Mouse (Mus musculus) ovary, postnatal 14 days (tissue): ENCODE measurements around the gene Gpi1.
"Not testable (repeated sequence)": the region's sequence is repeated elsewhere in the genome, so short reads cannot be mapped to it uniquely, and the experiment has no call there.

Experiments
- DNase-seq: peaks from one replicate; pipeline ENCODE4 v3.0.0; 2022; ENCODE audit warnings: low spot score

The Gpi1 gene

DNA sequence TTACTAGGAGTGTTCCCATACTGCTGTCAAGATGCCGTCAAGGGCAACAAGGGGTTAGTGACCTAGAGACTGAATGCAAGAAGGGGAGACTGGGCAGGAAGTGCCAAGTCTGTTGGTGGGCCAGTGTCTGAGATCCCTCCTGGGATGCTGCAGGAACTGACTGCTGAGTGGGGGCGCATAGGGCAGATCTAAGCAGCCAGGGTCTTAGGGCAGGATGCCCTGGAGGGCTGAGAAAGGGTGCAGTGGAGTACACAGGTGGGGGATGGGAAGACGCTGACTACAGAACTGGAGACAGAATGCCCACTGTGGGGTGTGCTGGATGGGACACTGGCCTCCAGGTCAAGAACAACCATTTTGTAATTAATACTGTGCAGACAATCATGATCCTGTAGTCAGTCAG, 46.3 kb downstream of the Gpi1 start:
- no peak for DNase-seq

DNA sequence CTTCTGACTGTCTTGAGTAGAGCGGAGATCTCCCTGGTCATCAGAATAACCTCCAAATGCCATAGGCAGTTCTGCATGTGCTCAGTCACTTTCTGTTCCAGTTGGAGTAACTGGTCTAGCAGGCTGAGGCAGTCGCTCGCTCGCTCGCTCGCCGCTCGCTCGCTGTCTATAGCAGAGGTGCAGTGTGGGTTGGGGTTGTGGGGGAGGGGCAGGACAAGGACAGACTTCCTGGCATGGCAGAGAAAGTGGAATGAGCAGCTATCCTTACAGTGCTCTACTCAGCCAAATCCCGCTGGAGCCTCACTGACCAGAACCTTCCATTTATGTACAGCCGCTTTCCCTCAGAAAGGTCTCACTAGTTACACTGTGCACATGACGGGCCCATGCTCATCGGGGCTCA, 46.8 kb downstream of the Gpi1 start:
- DNase-seq, result no peak

DNA sequence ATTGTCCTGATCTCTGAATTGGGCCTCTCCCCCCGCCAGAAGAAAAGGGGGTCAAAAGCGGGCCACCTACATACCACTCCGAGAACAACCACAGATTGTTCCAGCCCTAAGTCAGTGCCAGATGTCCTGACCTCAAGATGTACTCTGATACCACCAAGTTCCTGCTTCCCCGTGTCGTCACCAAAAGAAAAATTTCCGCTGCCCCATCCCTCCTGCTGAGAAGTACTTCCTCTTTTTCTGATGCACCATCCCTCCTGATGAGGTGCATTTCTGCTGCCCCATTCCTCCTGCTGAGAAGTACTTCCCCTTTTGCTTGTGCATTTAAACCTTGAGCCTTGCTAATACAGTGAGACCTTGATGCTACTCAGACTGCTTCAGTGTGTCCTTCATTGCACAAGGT, 53.9 kb downstream of the Gpi1 start:
- not testable (repeated sequence) for DNase-seq

DNA sequence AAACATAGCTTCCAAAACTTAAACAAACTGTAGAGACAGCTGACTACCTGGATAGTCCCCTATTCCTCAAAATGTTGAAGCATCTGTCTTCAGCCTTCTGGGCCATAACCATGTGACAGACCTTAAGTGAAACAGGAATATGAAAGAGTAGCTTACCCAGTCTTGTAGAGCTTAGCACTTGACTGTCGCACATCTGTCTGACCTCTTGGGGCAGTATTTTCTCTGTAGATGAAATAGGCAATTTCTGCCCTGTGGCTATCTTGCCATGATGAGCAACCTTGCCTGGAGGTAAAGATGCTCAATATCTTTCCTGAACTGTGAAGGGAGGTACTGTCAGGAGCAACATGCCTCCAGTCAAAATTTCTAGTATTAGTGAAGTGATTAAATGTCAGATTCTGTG, 57.9 kb downstream of the Gpi1 start:
- no peak for DNase-seq

DNA sequence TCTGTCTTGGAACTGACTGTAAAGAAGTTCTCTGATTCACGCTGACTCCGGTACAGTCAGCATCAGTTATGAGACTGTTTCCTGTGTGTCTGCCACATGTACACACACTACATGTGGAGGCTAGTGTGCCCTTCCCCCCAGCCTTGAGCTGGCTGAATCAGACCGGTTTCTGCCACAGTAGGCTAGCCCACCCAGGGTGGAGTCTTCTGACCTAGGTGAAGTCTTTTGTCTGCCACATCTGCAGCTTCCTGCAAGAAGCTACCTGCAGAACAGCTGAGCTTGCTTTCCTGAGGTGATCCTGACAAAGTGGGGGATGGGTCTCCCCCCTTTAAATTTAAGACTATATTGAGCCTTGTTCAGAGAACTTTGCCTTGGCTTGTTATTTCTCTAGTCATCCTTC, 60.7 kb downstream of the Gpi1 start, which contains the start of gene Uba2:
Uba2 (minus strand) TSS at position 146 of the 400 bp plus-strand sequence.
- no peak for DNase-seq

DNA sequence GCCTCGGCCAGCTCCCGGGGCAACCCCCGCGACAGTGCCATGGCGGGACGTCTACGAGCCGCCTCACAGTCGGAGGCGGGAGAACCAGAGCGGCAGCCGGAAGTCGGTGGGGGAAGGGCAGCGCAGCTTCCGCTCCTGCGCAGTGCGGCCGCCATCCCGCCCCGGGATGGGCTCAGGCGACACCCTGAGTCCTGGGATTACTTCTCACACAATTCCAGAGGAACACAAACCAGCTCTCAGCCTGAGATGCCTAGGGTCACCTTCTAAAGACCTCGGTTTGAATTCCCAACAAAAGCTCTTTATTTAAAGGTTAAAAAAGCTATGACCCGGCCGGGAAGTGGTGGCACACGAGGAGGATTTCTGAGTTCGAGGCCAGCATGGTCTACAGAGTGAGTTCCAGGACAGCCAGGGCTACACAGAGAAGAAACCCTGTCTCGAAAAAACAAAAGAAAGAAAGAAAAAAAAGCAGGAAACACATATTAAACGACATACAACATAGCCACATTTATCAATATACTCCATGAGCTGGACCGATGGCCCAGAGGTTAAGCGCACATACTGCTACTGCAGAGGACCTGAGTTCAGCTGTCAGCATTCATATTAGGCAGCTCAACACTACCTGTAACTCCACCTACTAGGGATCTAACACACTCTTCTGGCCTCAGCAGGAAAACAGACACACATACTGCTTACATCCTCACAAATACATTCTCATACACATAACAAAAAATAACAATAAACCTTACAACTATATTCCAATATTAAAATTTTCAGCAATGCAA, 61.5 kb downstream of the Gpi1 start:
- peak; percentile 92 for DNase-seq

DNA sequence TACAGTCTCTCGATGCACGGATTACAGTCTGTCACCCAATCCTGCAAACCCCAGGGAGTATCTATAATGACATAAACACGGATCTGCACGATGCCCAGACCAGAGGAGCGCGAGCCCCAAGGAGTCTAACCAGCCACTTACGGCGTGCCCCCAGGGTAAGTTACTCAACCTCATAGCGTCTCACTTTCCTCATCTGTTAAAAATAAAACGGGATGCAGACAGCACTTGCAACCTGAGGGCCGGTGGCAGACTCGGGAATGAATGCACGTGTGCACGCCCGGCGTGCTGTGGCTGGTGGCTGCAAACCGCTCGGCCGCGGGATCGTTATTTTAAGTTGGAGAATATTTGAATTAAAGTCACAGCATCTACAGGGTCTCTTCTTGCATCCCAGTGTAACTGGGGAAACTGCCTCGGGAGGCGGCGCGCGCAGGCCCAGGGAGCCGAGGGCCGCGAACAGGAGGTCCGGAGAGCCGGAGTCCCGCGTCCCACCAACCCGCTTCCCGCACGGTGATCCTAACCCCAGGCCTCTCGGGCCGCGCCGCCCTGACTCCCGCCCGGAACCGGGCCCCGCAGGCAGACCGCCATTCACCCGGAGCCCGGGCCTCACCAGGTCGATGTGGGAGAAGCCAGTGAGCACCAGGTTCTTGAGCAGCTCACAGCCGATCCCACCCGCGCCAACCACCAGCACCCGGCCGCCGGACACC, 62.2 kb downstream of the Gpi1 start:
- no peak for DNase-seq

DNA sequence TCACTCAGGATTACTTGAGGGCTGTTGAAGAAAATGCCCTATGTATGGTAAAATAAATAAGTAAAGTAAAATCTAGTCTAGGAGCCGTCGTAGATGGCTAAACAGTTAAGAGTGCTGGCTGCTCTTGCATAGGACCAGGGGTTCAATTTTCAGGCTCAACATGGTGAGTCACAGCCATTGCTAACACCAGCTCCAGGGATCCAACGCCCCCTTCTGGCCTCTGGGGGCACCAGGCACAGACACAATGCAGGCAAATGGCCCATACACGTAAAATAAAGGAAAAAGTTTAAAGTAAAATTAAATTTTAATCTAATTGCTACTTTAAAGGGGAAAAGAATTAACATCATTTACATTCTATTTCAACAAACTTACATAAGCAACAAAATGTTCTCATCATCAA, 63.3 kb downstream of the Gpi1 start:
- no peak for DNase-seq

DNA sequence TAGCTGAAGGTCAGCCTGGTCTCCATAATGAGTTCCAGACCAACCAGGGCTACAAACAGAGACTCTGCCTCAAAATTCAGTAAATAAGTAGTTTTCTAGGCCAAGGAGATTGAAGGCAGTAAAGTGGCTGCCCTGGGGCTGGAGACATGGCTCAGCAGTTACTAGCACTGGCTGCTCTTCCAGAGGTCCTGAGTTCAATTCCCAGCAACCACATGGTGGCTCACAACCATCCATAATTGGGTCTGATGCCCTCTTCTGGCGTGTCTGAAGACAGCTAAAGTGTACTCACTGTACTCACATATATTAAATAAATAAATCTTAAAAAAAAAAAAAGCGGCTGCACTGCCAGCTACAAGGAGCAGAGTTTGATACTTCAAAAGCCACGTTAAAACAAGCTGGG, 64.1 kb downstream of the Gpi1 start:
- DNase-seq, result no peak

DNA sequence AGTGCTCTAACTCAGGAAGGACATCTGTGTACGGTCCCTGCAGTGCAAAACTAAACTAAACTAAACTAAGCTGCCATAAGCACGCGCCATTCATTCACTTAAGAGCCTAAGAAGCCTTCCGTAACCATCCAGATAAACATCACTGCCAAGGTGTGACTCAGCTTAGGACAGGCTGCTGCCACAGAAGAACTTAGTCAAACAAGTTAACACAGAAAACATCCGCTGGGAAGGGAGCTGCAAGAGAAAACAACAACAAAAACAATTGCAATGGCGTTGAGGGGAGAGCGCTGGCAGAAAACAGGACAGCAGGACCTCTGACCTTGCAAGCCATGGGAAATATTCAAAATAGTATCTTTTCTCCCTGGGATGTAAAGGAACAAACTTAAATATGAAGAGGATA, 65.5 kb downstream of the Gpi1 start:
- no peak for DNase-seq

DNA sequence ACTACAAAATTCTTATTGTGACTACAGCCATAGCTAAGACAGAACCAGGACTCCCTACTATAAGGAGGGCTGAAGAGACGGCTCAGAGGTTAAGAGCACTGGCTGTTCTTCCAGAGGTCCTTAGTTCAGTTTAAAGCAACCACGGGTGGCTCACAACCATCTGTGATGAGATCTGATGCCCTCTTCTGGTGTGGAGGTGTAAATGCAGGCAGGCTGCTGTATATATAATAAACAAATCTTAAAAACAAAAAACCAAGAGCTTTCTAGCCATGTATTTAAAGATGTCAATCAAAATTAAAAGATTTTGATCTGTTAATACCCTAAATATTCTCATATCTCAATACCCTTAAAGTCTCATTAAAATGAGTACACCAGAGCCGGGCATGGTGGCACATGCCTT, 71.0 kb downstream of the Gpi1 start:
- DNase-seq, result no peak

DNA sequence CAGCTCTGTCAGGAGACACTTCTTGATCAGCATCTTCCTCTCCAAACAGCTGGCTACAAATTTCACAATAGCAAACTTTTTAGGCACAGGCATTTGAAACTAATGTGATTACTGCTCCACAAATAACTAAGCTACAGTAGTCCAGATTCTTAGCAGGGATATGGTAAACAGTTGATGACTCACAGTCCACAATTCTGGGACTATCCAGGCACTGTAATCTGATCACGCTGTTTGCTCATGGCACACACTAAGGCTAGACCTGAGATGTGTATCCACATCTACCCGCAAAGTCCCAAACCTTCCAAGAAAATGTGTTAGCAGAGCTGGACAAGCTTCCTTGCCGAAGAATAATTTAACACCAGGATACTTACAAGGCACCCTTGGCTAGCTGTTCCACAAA, 72.1 kb downstream of the Gpi1 start:
- no peak for DNase-seq
